Mouse (Mus musculus): ENCODE data around the gene Calhm2.
"Not testable (repeated sequence)": the region's sequence is repeated elsewhere in the genome, so short reads cannot be mapped to it uniquely, and the experiment has no call there.

Calhm2 gene

GRCm38 (mm10) chr19:47149854-47150253 is 11.8 kb upstream of the Calhm2 start:
- DNase-seq = no peak

GRCm38 (mm10) chr19:47148267-47148847 is 10.3 kb upstream of the Calhm2 start:
- DNase-seq = no peak

- no peak for DNase-seq
These were observed 6.1 kb upstream of the Calhm2 start, which contains the start of gene Calhm1 for GRCm38 (mm10) chr19:47144154-47144553. TSS of gene Calhm1 (minus strand) at chr19:47144254.

- DNase-seq = no peak
These were observed 4.3 kb upstream of the Calhm2 start for GRCm38 (mm10) chr19:47142438-47142837.

GRCm38 (mm10) chr19:47139611-47140010 is 1.5 kb upstream of the Calhm2 start:
- DNase-seq = not testable (repeated sequence)

GRCm38 (mm10) chr19:47137051-47137581 is 978 bp downstream of the Calhm2 start:
- DNase-seq = peak; percentile 69

GRCm38 (mm10) chr19:47136170-47136569 is 1.9 kb downstream of the Calhm2 start:
- no peak for DNase-seq

GRCm38 (mm10) chr19:47135568-47135967 is 2.5 kb downstream of the Calhm2 start:
- DNase-seq = no peak

GRCm38 (mm10) chr19:47133161-47133560 is 4.9 kb downstream of the Calhm2 start:
- DNase-seq = no peak

- no peak for DNase-seq
These were observed 7.5 kb downstream of the Calhm2 start for GRCm38 (mm10) chr19:47130551-47131125.

- DNase-seq = no peak
These were observed 9.3 kb downstream of the Calhm2 start for GRCm38 (mm10) chr19:47128835-47129234.

- DNase-seq = no peak
These were observed 9.9 kb downstream of the Calhm2 start for GRCm38 (mm10) chr19:47128164-47128563.

- DNase-seq = peak; percentile 67
These were observed 15.3 kb downstream of the Calhm2 start for GRCm38 (mm10) chr19:47122802-47123201.

- DNase-seq = peak; percentile 36
These were observed 17.0 kb downstream of the Calhm2 start for GRCm38 (mm10) chr19:47121054-47121453.

GRCm38 (mm10) chr19:47118634-47119033 is 19.5 kb downstream of the Calhm2 start:
- DNase-seq = no peak

GRCm38 (mm10) chr19:47104641-47105271 is 33.3 kb downstream of the Calhm2 start:
- no peak for DNase-seq

- no peak for DNase-seq
These were observed 37.0 kb downstream of the Calhm2 start for GRCm38 (mm10) chr19:47101080-47101479.

- DNase-seq = peak; percentile 98
These were observed 47.4 kb downstream of the Calhm2 start, which contains the start of the genes Usmg5 and Pdcd11 for GRCm38 (mm10) chr19:47090550-47091156. TSS of gene Usmg5 (minus strand) at chr19:47090647. TSS of gene Pdcd11 (plus strand) at chr19:47090768.

- no peak for DNase-seq
These were observed 48.2 kb downstream of the Calhm2 start for GRCm38 (mm10) chr19:47089718-47090525.

GRCm38 (mm10) chr19:47088226-47088625 is 49.9 kb downstream of the Calhm2 start:
- DNase-seq = peak; percentile 32

- peak; percentile 91 for DNase-seq
These were observed 70.0 kb downstream of the Calhm2 start for GRCm38 (mm10) chr19:47067924-47068611.
